Mouse (Mus musculus) CH12.LX (cell line): Measurements from ENCODE around the gene Zfp874b.

ENCODE experiments used
- CTCF ChIP-seq, 2 experiments: IDR thresholded peaks in 1 of 2; conservative IDR thresholded peaks in 1 of 2; 2 replicates each; pipeline ENCODE4 v1.5.1; 2011 to 2012; ENCODE audit warnings: low read depth in 2 of 2, low read length in 2 of 2, improper control_type of control experiment in 1 of 2, inconsistent platforms in 1 of 2, mild to moderate bottlenecking in 1 of 2, moderate library complexity in 1 of 2
- EP300 ChIP-seq: IDR thresholded peaks from 2 replicates; pipeline ENCODE4 v1.6.1; 2011; ENCODE audit warnings: low read length, improper control_type of control experiment
- MAFK ChIP-seq: IDR thresholded peaks from 2 replicates; pipeline ENCODE4 v1.6.1; 2011; ENCODE audit warnings: low read length, improper control_type of control experiment; ENCODE audit not compliant: insufficient replicate concordance
- MAX ChIP-seq: IDR thresholded peaks from 2 replicates; pipeline ENCODE4 v1.6.1; 2011; ENCODE audit warnings: low read length, improper control_type of control experiment
- NRF1 ChIP-seq: IDR thresholded peaks from 2 replicates; pipeline ENCODE4 v1.6.1; 2014; ENCODE audit warnings: low read depth, mild to moderate bottlenecking, inconsistent platforms, low read length, improper control_type of control experiment, moderate library complexity
- POLR2A ChIP-seq: IDR thresholded peaks from 2 replicates; pipeline ENCODE4 v1.6.1; 2011; ENCODE audit warnings: low read depth, mild to moderate bottlenecking, improper control_type of control experiment, low read length
- RAD21 ChIP-seq: IDR thresholded peaks from 2 replicates; pipeline ENCODE4 v1.6.1; 2011; ENCODE audit warnings: low read depth, mild to moderate bottlenecking, low read length, improper control_type of control experiment, moderate library complexity
- RCOR1 ChIP-seq: conservative IDR thresholded peaks from 2 replicates; pipeline ENCODE4 v1.6.1; 2012; ENCODE audit warnings: low read depth, mild to moderate bottlenecking, inconsistent platforms, low read length, improper control_type of control experiment
- ZNF384 ChIP-seq: IDR thresholded peaks from 2 replicates; pipeline ENCODE4 v1.6.1; 2012; ENCODE audit warnings: low read depth, low read length, improper control_type of control experiment, inconsistent platforms

GRCm38 (mm10) chr13:67428116-67428515 lies 55.9 kb downstream of the Zfp874b start:
- TF ChIP-seq CTCF (conservative IDR thresholded peaks at IDR 0.05 in 1 of 2, IDR thresholded peaks at IDR 0.05 in 1 of 2; ENCODE audit: low read depth in 2 of 2, low read length in 2 of 2) (no peak), POLR2A (no peak), ZNF384 (no peak), NRF1 (no peak), EP300 (no peak), MAX (no peak), RAD21 (no peak), MAFK (no peak), RCOR1 (no peak)
